Mouse (Mus musculus) brain, embryonic 14.5 days (tissue): ENCODE results near the gene Suds3.

Source experiments
- CTCF ChIP-seq: fragments of 200-500 bp; IDR thresholded peaks from 2 replicates; pipeline ENCODE4 v1.5.1; 2012; ENCODE audit warnings: inconsistent platforms, mild to moderate bottlenecking, moderate library complexity, borderline replicate concordance; ENCODE audit not compliant: insufficient read depth, insufficient read length; ENCODE audit errors: extremely low read depth
- POLR2A ChIP-seq: fragments of 200-500 bp; IDR thresholded peaks from 2 replicates; pipeline ENCODE4 v1.6.1; 2012; ENCODE audit warnings: mild to moderate bottlenecking, inconsistent platforms, borderline replicate concordance; ENCODE audit not compliant: poor library complexity, insufficient read depth, insufficient read length, severe bottlenecking; ENCODE audit errors: extremely low read depth

DNA sequence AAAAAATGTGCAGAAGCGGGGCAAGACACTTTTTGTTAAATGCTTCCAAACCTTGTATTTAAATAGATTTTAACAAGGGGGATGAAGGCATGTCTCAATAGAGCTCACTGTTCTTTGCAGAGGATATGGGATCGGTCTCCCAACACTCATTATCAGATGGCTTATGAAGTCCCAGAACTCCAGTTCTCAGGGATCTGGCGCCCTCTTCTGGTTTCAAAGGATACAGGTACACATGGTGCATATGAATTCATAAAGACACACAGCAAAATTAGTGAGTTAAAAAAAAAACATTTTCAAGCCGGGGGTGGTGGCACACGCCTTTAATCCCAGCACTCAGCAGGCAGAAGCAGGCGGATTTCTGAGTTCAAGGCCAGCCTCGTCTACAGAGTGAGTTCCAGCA is 2.6 kb downstream of the Suds3 start:
- TF ChIP-seq POLR2A (no peak), CTCF (peak; percentile 34; the same call in 1 of the 2 replicates)
